Mouse (Mus musculus): ENCODE data around the gene Irf9. TPM values are rescaled to one million over a fixed set of nuclear protein-coding genes. Genes with fewer than 3 reads are reported as not detected.

Irf9 gene
- total and polyA plus RNA-seq, 3 experiments, result 9.2 to 12.8 (median 9.6) TPM

- H3K27ac ChIP-seq (ENCODE audit: insufficient read depth, low read depth), result no peak overlapping the region
- dilution Hi-C loops (cut with MboI; ENCODE audit: extremely low pct_ligation_motif_present, extremely low pct_unique_long_range_greater_than_20kb, low sequenced_read_pairs), result no loop called here
These were observed 10.0 kb downstream of the Irf9 start for GRCm38 (mm10) chr14:55613346-55613745.

GRCm38 (mm10) chr14:55614565-55615178 lies 11.3 kb downstream of the Irf9 start:
- Histone ChIP-seq H3K9ac (ENCODE audit: insufficient read depth, low read depth) (no peak overlapping the region), H3K4me1 (ENCODE audit: control insufficient read depth in 1 of 2, insufficient read depth in 2 of 2) (no peaks in the 10 kb centered on the region)

More at GRCm38 (mm10) chr14:55613346-55613745, 10.0 kb downstream of the Irf9 start:
- H3K9ac ChIP-seq (ENCODE audit: insufficient read depth, low read depth), result no peak overlapping the region
- H3K4me2 ChIP-seq (ENCODE audit: insufficient read depth, low read depth, poor library complexity, severe bottlenecking), result no peak overlapping the region
- no peaks in the 10 kb centered on the region for H3K9me3 ChIP-seq (replicated peaks; ENCODE audit: low read length)
- H3K79me2 ChIP-seq (replicated peaks; ENCODE audit: control insufficient read depth, extremely low read depth, insufficient read depth, poor library complexity, severe bottlenecking), result no peaks in the 10 kb centered on the region
- no peak for DNase-seq (ENCODE audit: extremely low read depth)
- H3K36me3 ChIP-seq (replicated peaks in 1 of 2; ENCODE audit: control insufficient read depth in 1 of 2, insufficient read depth in 1 of 2, low read length in 1 of 2), result peaks cover 10 to 25% of the 10 kb centered on the region in 2 experiments
- TF ChIP-seq NRF1 (IDR thresholded peaks at IDR 0.05; ENCODE audit: low read depth, low read length), result no peak
- no peak for TF ChIP-seq CHD2 (IDR thresholded peaks at IDR 0.05; ENCODE audit: low read length)
- TF ChIP-seq CHD1 (IDR thresholded peaks at IDR 0.05; ENCODE audit: low read depth, low read length), result no peak
- no peak for TF ChIP-seq SMC3 (IDR thresholded peaks at IDR 0.05; ENCODE audit: low read depth, low read length)
- TF ChIP-seq POLR2AphosphoS2 (IDR thresholded peaks at IDR 0.05; ENCODE audit: low read depth, low read length), result no peak
- no peak for TF ChIP-seq SIN3A (IDR thresholded peaks at IDR 0.05; ENCODE audit: low read length)
- TF ChIP-seq MYC (IDR thresholded peaks at IDR 0.05; ENCODE audit: low read depth, low read length), result no peak
- no peak for TF ChIP-seq MXI1 (IDR thresholded peaks at IDR 0.05; ENCODE audit: low read depth, low read length)
- no peak for TF ChIP-seq MAX (IDR thresholded peaks at IDR 0.05; ENCODE audit: low read length)
- TF ChIP-seq JUND (conservative IDR thresholded peaks at IDR 0.05; ENCODE audit: low read depth, low read length), result no peak
- TF ChIP-seq USF1 (IDR thresholded peaks at IDR 0.05; ENCODE audit: low read depth, low read length), result no peak
- no peak for TF ChIP-seq E2F4 (IDR thresholded peaks at IDR 0.05; ENCODE audit: insufficient replicate concordance, low read depth, low read length)
- no peak for TF ChIP-seq ELF1 (IDR thresholded peaks at IDR 0.05; ENCODE audit: low read depth, low read length)
- no peak for TF ChIP-seq KAT2A (IDR thresholded peaks at IDR 0.05; ENCODE audit: insufficient replicate concordance, low read length)
- TF ChIP-seq UBTF (IDR thresholded peaks at IDR 0.05; ENCODE audit: low read depth, low read length), result no peak
- no peak for TF ChIP-seq GABPA (IDR thresholded peaks at IDR 0.05; ENCODE audit: insufficient replicate concordance, low read depth, low read length)
- no peak for TF ChIP-seq RCOR1 (conservative IDR thresholded peaks at IDR 0.05; ENCODE audit: low read depth, low read length)
- no peak for TF ChIP-seq ZKSCAN1 (IDR thresholded peaks at IDR 0.05; ENCODE audit: borderline replicate concordance, low read depth, low read length)
- H3K4me1 ChIP-seq (ENCODE audit: control insufficient read depth in 1 of 2, insufficient read depth in 2 of 2), result no peaks in the 10 kb centered on the region
- H3K4me3 ChIP-seq (replicated peaks in 1 of 3; ENCODE audit: low read depth in 2 of 3, low read length in 2 of 3, poor library complexity in 1 of 3), result no peak overlapping the region
- no peaks in the 10 kb centered on the region for H3K27me3 ChIP-seq (replicated peaks)
- in situ Hi-C loops (cut with MboI; ENCODE audit: low pct_ligation_motif_present, low pct_unique_long_range_greater_than_20kb, low sequenced_read_pairs), result no loop called here

More at GRCm38 (mm10) chr14:55614565-55615178, 11.3 kb downstream of the Irf9 start:
- H3K36me3 ChIP-seq (replicated peaks in 1 of 2; ENCODE audit: control insufficient read depth in 1 of 2, insufficient read depth in 1 of 2, low read length in 1 of 2), result peaks cover 3 to 12% of the 10 kb centered on the region in 2 experiments
- no peak overlapping the region for H3K4me2 ChIP-seq (ENCODE audit: insufficient read depth, low read depth, poor library complexity, severe bottlenecking)
- H3K27me3 ChIP-seq (replicated peaks), result no peaks in the 10 kb centered on the region
- H3K27ac ChIP-seq (ENCODE audit: insufficient read depth, low read depth), result no peak overlapping the region
- no peak for TF ChIP-seq SIN3A (IDR thresholded peaks at IDR 0.05; ENCODE audit: low read length)
- TF ChIP-seq USF1 (IDR thresholded peaks at IDR 0.05; ENCODE audit: low read depth, low read length), result no peak
- TF ChIP-seq GABPA (IDR thresholded peaks at IDR 0.05; ENCODE audit: insufficient replicate concordance, low read depth, low read length), result no peak
- no peak for TF ChIP-seq JUND (conservative IDR thresholded peaks at IDR 0.05; ENCODE audit: low read depth, low read length)
- TF ChIP-seq MXI1 (IDR thresholded peaks at IDR 0.05; ENCODE audit: low read depth, low read length), result no peak
- TF ChIP-seq BHLHE40 (IDR thresholded peaks at IDR 0.05; ENCODE audit: low read depth, low read length), result no peak
- no peak for TF ChIP-seq TCF12 (IDR thresholded peaks at IDR 0.05; ENCODE audit: low read depth, low read length)
- TF ChIP-seq NELFE (IDR thresholded peaks at IDR 0.05; ENCODE audit: low read depth, low read length), result no peak
- no peak for TF ChIP-seq RAD21 (IDR thresholded peaks at IDR 0.05; ENCODE audit: low read depth, low read length)
- no peak for TF ChIP-seq ZMIZ1 (IDR thresholded peaks at IDR 0.05; ENCODE audit: low read depth, low read length)
- TF ChIP-seq ZKSCAN1 (IDR thresholded peaks at IDR 0.05; ENCODE audit: borderline replicate concordance, low read depth, low read length), result no peak
- no peak for TF ChIP-seq SMC3 (IDR thresholded peaks at IDR 0.05; ENCODE audit: low read depth, low read length)
- no peak for TF ChIP-seq MAZ (IDR thresholded peaks at IDR 0.05; ENCODE audit: low read depth, low read length)
- TF ChIP-seq MAX (IDR thresholded peaks at IDR 0.05; ENCODE audit: low read length), result no peak
- no peak for DNase-seq (ENCODE audit: extremely low read depth)
- in situ Hi-C loops (cut with MboI; ENCODE audit: low pct_ligation_motif_present, low pct_unique_long_range_greater_than_20kb, low sequenced_read_pairs), result no loop called here
- H3K79me2 ChIP-seq (replicated peaks; ENCODE audit: control insufficient read depth, extremely low read depth, insufficient read depth, poor library complexity, severe bottlenecking), result no peaks in the 10 kb centered on the region
- H3K4me3 ChIP-seq (replicated peaks in 1 of 3; ENCODE audit: low read depth in 2 of 3, low read length in 2 of 3, poor library complexity in 1 of 3), result no peak overlapping the region
- dilution Hi-C loops (cut with MboI; ENCODE audit: extremely low pct_ligation_motif_present, extremely low pct_unique_long_range_greater_than_20kb, low sequenced_read_pairs), result no loop called here
- H3K9me3 ChIP-seq (replicated peaks; ENCODE audit: low read length), result no peaks in the 10 kb centered on the region

All from CH12.LX (cell line).